In genomic region chr3:159621026-159621425, GRCm38 (mm10) we compare ENCODE assay signal across 37 mouse cellular contexts. TPM values are rescaled to one million over a fixed set of nuclear protein-coding genes. Genes with fewer than 3 reads are reported as not detected.
"Had no signal": no experiment of that assay in that cellular context is flagged by ENCODE, and none has a peak within 500 bp of the region (broad histone marks: within the 10 kb centered on the region; RNA-seq: fewer than 3 reads in every experiment).

No protein-coding gene starts in this region.

- ATAC-seq: forebrain, embryonic 14.5 days; forebrain, embryonic 15.5 days; forebrain, embryonic 16.5 days; forebrain, postnatal 0 days had no signal

- H3K4me1 ChIP-seq: embryonic facial prominence, embryonic 10.5 days; embryonic facial prominence, embryonic 12.5 days; embryonic facial prominence, embryonic 13.5 days; embryonic facial prominence, embryonic 15.5 days; forebrain, embryonic 10.5 days; forebrain, embryonic 12.5 days; forebrain, embryonic 15.5 days had no signal

- DNase-seq: cerebellum, adult 18-20 months; cerebellum, adult 2 months; cerebellum, adult 8-10 months; cerebellum, adult 9-10 months; cerebellum, adult 9-11 months; cerebellum, postnatal 10 days; cerebellum, postnatal 14 days; cerebellum, postnatal 25 days; cerebellum, postnatal 36 days; embryo, embryonic 11 days; forebrain, postnatal 0 days; gastrocnemius, adult 2 months; gastrocnemius, postnatal 10 days; gastrocnemius, postnatal 14 days; gastrocnemius, postnatal 25 days; gastrocnemius, postnatal 36 days; heart, adult 11 months; heart, adult 18-20 months had no signal

- H3K4me2 ChIP-seq: embryonic facial prominence, embryonic 12.5 days; embryonic facial prominence, embryonic 13.5 days; embryonic facial prominence, embryonic 15.5 days; forebrain, embryonic 12.5 days; forebrain, embryonic 15.5 days had no signal

- H3K9ac ChIP-seq: embryonic facial prominence, embryonic 12.5 days; embryonic facial prominence, embryonic 13.5 days; embryonic facial prominence, embryonic 15.5 days; forebrain, embryonic 12.5 days; forebrain, embryonic 15.5 days; forebrain, postnatal 0 days had no signal

- H3K27ac ChIP-seq: embryonic facial prominence, embryonic 10.5 days; embryonic facial prominence, embryonic 12.5 days; embryonic facial prominence, embryonic 13.5 days; embryonic facial prominence, embryonic 15.5 days; forebrain, embryonic 10.5 days; forebrain, embryonic 12.5 days; forebrain, embryonic 15.5 days; gastrocnemius, adult 2 months had no signal

- H3K27me3 ChIP-seq: embryonic facial prominence, embryonic 12.5 days; embryonic facial prominence, embryonic 13.5 days; embryonic facial prominence, embryonic 15.5 days; forebrain, embryonic 12.5 days; forebrain, embryonic 15.5 days had no signal

- H3K4me3 ChIP-seq: embryonic facial prominence, embryonic 10.5 days; embryonic facial prominence, embryonic 12.5 days; embryonic facial prominence, embryonic 13.5 days; embryonic facial prominence, embryonic 15.5 days; erythroblast, embryonic 14.5 days; forebrain, embryonic 10.5 days; forebrain, embryonic 12.5 days; forebrain, embryonic 15.5 days; gastrocnemius, adult 2 months had no signal

- H3K36me3 ChIP-seq: embryonic facial prominence, embryonic 10.5 days; embryonic facial prominence, embryonic 12.5 days; embryonic facial prominence, embryonic 13.5 days; embryonic facial prominence, embryonic 15.5 days; forebrain, embryonic 10.5 days; forebrain, embryonic 12.5 days; forebrain, embryonic 15.5 days had no signal

- H3K9me3 ChIP-seq: embryonic facial prominence, embryonic 10.5 days; embryonic facial prominence, embryonic 12.5 days; embryonic facial prominence, embryonic 13.5 days; embryonic facial prominence, embryonic 15.5 days; forebrain, embryonic 10.5 days; forebrain, embryonic 12.5 days; forebrain, embryonic 15.5 days had no signal

RNA-seq across cellular contexts. Expression of gene Rpe65, which starts 22.1 kb away (rescaled TPM):
- total RNA-seq: common myeloid progenitor, adult 5-6 weeks; forebrain, postnatal 0 days; gastrocnemius, adult 18-20 months; gastrocnemius, adult 2 months; gastrocnemius, adult 8-10 months; gastrocnemius, postnatal 10 days; gastrocnemius, postnatal 14 days; gastrocnemius, postnatal 25 days; gastrocnemius, postnatal 36 days; gastrocnemius, postnatal 4 days; granulocyte monocyte progenitor cell, adult 5-6 weeks; heart, adult 18-20 months had no signal
- polyA plus RNA-seq: embryonic facial prominence, embryonic 10.5 days; embryonic facial prominence, embryonic 11.5 days; embryonic facial prominence, embryonic 12.5 days; embryonic facial prominence, embryonic 13.5 days; embryonic facial prominence, embryonic 14.5 days; embryonic facial prominence, embryonic 15.5 days; erythroblast, embryonic 14.5 days; forebrain, embryonic 10.5 days; forebrain, embryonic 11.5 days; forebrain, embryonic 12.5 days; forebrain, embryonic 14.5 days; forebrain, embryonic 15.5 days; forebrain, embryonic 16.5 days; forebrain, postnatal 0 days; gonadal fat pad, adult 2 months had no signal
